Mouse (Mus musculus): ENCODE measurements around the gene Prrx2.

The Prrx2 gene

GRCm38 (mm10) chr2:30865426-30865825 lies 30.7 kb downstream of the Prrx2 start:
- no peak for DNase-seq (ENCODE audit: low read depth, low spot score)

GRCm38 (mm10) chr2:30870863-30871262 lies 36.1 kb downstream of the Prrx2 start:
- DNase-seq (ENCODE audit: low read depth, low spot score), result no peak

- DNase-seq (ENCODE audit: low read depth, low spot score), result no peak
These were observed 37.9 kb downstream of the Prrx2 start for GRCm38 (mm10) chr2:30872669-30873068.

GRCm38 (mm10) chr2:30874445-30874844 lies 39.7 kb downstream of the Prrx2 start:
- no peak for DNase-seq (ENCODE audit: low read depth, low spot score)

- no peak for DNase-seq (ENCODE audit: low read depth, low spot score)
These were observed 40.3 kb downstream of the Prrx2 start for GRCm38 (mm10) chr2:30875096-30875495.

GRCm38 (mm10) chr2:30875621-30876432 lies 41.1 kb downstream of the Prrx2 start:
- no peak for DNase-seq (ENCODE audit: low read depth, low spot score)

GRCm38 (mm10) chr2:30879481-30879880 lies 44.7 kb downstream of the Prrx2 start:
- DNase-seq (ENCODE audit: low read depth, low spot score), result no peak

GRCm38 (mm10) chr2:30881215-30881614 lies 46.4 kb downstream of the Prrx2 start:
- DNase-seq (ENCODE audit: low read depth, low spot score), result no peak

GRCm38 (mm10) chr2:30884852-30885373 lies 50.1 kb downstream of the Prrx2 start:
- no peak for DNase-seq (ENCODE audit: low read depth, low spot score)

- no peak for DNase-seq (ENCODE audit: low read depth, low spot score)
These were observed 50.8 kb downstream of the Prrx2 start for GRCm38 (mm10) chr2:30885453-30886163.

- peak; percentile 5 for DNase-seq (ENCODE audit: low read depth, low spot score)
These were observed 56.2 kb downstream of the Prrx2 start for GRCm38 (mm10) chr2:30891002-30891401.

- DNase-seq (ENCODE audit: low read depth, low spot score), result no peak
These were observed 58.6 kb downstream of the Prrx2 start for GRCm38 (mm10) chr2:30893399-30893798.

- DNase-seq (ENCODE audit: low read depth, low spot score), result no peak
These were observed 59.2 kb downstream of the Prrx2 start for GRCm38 (mm10) chr2:30893946-30894345.

- no peak for DNase-seq (ENCODE audit: low read depth, low spot score)
These were observed 62.5 kb downstream of the Prrx2 start for GRCm38 (mm10) chr2:30897291-30897690.

GRCm38 (mm10) chr2:30899397-30900069 lies 64.8 kb downstream of the Prrx2 start:
- no peak for DNase-seq (ENCODE audit: low read depth, low spot score)

- DNase-seq (ENCODE audit: low read depth, low spot score), result no peak
These were observed 66.9 kb downstream of the Prrx2 start for GRCm38 (mm10) chr2:30901646-30902160.

- DNase-seq (ENCODE audit: low read depth, low spot score), result no peak
These were observed 67.5 kb downstream of the Prrx2 start for GRCm38 (mm10) chr2:30902256-30902655.

GRCm38 (mm10) chr2:30902726-30903722 lies 68.3 kb downstream of the Prrx2 start:
- DNase-seq (ENCODE audit: low read depth, low spot score), result no peak

- DNase-seq (ENCODE audit: low read depth, low spot score), result no peak
These were observed 69.5 kb downstream of the Prrx2 start for GRCm38 (mm10) chr2:30904231-30904630.

GRCm38 (mm10) chr2:30904991-30905390 lies 70.2 kb downstream of the Prrx2 start:
- DNase-seq (ENCODE audit: low read depth, low spot score), result no peak

- no peak for DNase-seq (ENCODE audit: low read depth, low spot score)
These were observed 71.1 kb downstream of the Prrx2 start for GRCm38 (mm10) chr2:30905906-30906305.

Data from c-Kit-negative CD71-positive TER-119-positive erythroid progenitor cells, embryonic 14.5 days (primary cell).